Mouse (Mus musculus) brain, embryonic 14.5 days (tissue): ENCODE measurements around the gene Spesp1.

Experiments
- CTCF ChIP-seq: fragments of 200-500 bp; IDR thresholded peaks from 2 replicates; pipeline ENCODE4 v1.5.1; 2012; ENCODE audit warnings: inconsistent platforms, mild to moderate bottlenecking, moderate library complexity, borderline replicate concordance; ENCODE audit not compliant: insufficient read depth, insufficient read length; ENCODE audit errors: extremely low read depth
- POLR2A ChIP-seq: fragments of 200-500 bp; IDR thresholded peaks from 2 replicates; pipeline ENCODE4 v1.6.1; 2012; ENCODE audit warnings: mild to moderate bottlenecking, inconsistent platforms, borderline replicate concordance; ENCODE audit not compliant: poor library complexity, insufficient read depth, insufficient read length, severe bottlenecking; ENCODE audit errors: extremely low read depth

DNA sequence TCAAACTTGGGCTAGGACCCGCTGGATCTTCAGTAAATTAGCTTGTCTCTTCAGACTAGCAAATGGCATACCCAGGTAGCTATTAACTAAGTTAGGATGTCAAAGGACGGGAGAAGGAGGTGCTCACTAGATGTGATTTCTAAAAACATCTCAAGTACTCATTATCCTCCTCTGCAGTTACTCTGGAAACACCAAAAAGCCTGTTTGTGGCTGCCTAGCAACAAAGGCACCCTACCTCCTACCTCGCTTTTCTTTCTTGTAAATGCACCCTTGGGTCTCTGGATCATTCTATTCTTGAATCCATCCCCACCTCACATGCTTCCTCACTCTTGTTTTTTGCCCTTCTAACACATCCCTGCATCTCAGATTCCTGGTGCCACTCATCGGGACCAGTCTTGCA, 5.1 kb downstream of the Spesp1 start:
- TF ChIP-seq CTCF: no peak
- TF ChIP-seq POLR2A: no peak
